Mouse (Mus musculus) lung, adult 2 months (tissue): Measurements from ENCODE around the gene Prkce. TPM values are rescaled to one million over a fixed set of nuclear protein-coding genes. Genes with fewer than 3 reads are reported as not detected.

ENCODE experiments used
- DNase-seq: peaks from one replicate; pipeline ENCODE4 v3.0.0; 2022
- H3K4me1 ChIP-seq: fragments of 200-500 bp; 2 replicates; pipeline ENCODE4 v1.6.1; 2011; ENCODE audit warnings: low read length; ENCODE audit not compliant: control insufficient read depth, insufficient read depth
- H3K4me3 ChIP-seq: fragments of 200-500 bp; replicated peaks from 2 replicates; pipeline ENCODE3; 2011; ENCODE audit warnings: low read depth, mild to moderate bottlenecking, control low read depth, low read length; ENCODE audit errors: extremely low read depth
- CTCF ChIP-seq: fragments of 200-500 bp; IDR thresholded peaks from 2 replicates; pipeline ENCODE4 v1.5.1; 2011; ENCODE audit warnings: mild to moderate bottlenecking, low read length, control low read depth; ENCODE audit not compliant: insufficient read depth
- POLR2A ChIP-seq: fragments of 200-500 bp; IDR thresholded peaks from 2 replicates; pipeline ENCODE4 v1.6.1; 2011; ENCODE audit warnings: low read depth, mild to moderate bottlenecking, control low read depth, low read length, borderline replicate concordance; ENCODE audit errors: extremely low read depth
- WGBS: fragments of 180-500 bp; shearing (Covaris S2); methylation state at CpG from one replicate; pipeline ENCODE4 v1.1.7; 2018; 5-methylcytosine and 5-hydroxymethylcytosine counted together
- polyA plus RNA-seq: library from polyadenylated mRNA; depleted of rRNA; stranded (reverse); fragments of >200 nt; gene quantifications from 2 replicates; pipeline ENCODE4 v1.2.3, GENCODE M21; 2012

Gene Prkce
- polyA plus RNA-seq, 1 experiment, result 13.5 TPM

- Histone ChIP-seq H3K4me3 (no peak overlapping the region), H3K4me1 (peaks cover 4% of the 10 kb centered on the region; the same call in 1 of the 2 replicates)
- no peak for DNase-seq
- whole genome bisulfite sequencing, result 94% methylated on average over 3 of the region's 3 CpGs
- no peak for TF ChIP-seq POLR2A
- TF ChIP-seq CTCF, result no peak
Measured at GRCm38 (mm10) chr17:86571266-86571665, 403.7 kb downstream of the Prkce start.

GRCm38 (mm10) chr17:86572136-86572535, 404.6 kb downstream of the Prkce start:
- 67% methylated on average over 6 of the region's 6 CpGs for WGBS
- TF ChIP-seq CTCF, result no peak
- no peak for TF ChIP-seq POLR2A
- no peak overlapping the region for H3K4me3 ChIP-seq
- DNase-seq, result no peak
- peaks cover 4% of the 10 kb centered on the region; the same call in 1 of the 2 replicates for H3K4me1 ChIP-seq

- 34% methylated on average over 8 of the region's 8 CpGs for WGBS
- TF ChIP-seq POLR2A (no peak), CTCF (no peak)
- DNase-seq, result no peak
Measured at GRCm38 (mm10) chr17:86572576-86572975, 405.0 kb downstream of the Prkce start.

GRCm38 (mm10) chr17:86573596-86574248, 406.1 kb downstream of the Prkce start:
- peaks cover 4% of the 10 kb centered on the region; the same call in 1 of the 2 replicates for H3K4me1 ChIP-seq
- TF ChIP-seq POLR2A (peak; percentile 22; the same call in 1 of the 2 replicates), CTCF (no peak)
- DNase-seq, result no peak
- WGBS, result 67% methylated on average over 16 of the region's 16 CpGs
- H3K4me3 ChIP-seq, result no peak overlapping the region

More at GRCm38 (mm10) chr17:86572576-86572975, 405.0 kb downstream of the Prkce start:
- no peak overlapping the region for H3K4me3 ChIP-seq
- H3K4me1 ChIP-seq, result peaks cover 4% of the 10 kb centered on the region; the same call in 1 of the 2 replicates

GRCm38 (mm10) chr17:86580724-86581123, 413.1 kb downstream of the Prkce start:
- 60% methylated on average over 6 of the region's 6 CpGs for WGBS
- Histone ChIP-seq H3K4me1 (no peaks in the 10 kb centered on the region; the same call in 1 of the 2 replicates), H3K4me3 (no peak overlapping the region)
- no peak for DNase-seq
- no peak for TF ChIP-seq POLR2A
- TF ChIP-seq CTCF, result no peak

- no peak for DNase-seq
- no peak overlapping the region for H3K4me3 ChIP-seq
Measured at GRCm38 (mm10) chr17:86582341-86582740, 414.8 kb downstream of the Prkce start.

GRCm38 (mm10) chr17:86586441-86586840, 418.9 kb downstream of the Prkce start:
- H3K4me3 ChIP-seq, result no peak overlapping the region
- 66% methylated on average over 5 of the region's 5 CpGs for WGBS
- TF ChIP-seq CTCF (no peak), POLR2A (no peak)
- H3K4me1 ChIP-seq, result no peaks in the 10 kb centered on the region; the same call in 1 of the 2 replicates
- no peak for DNase-seq

More at GRCm38 (mm10) chr17:86582341-86582740, 414.8 kb downstream of the Prkce start:
- TF ChIP-seq CTCF (no peak), POLR2A (no peak)
- no peaks in the 10 kb centered on the region; the same call in 1 of the 2 replicates for H3K4me1 ChIP-seq
- WGBS, result 62% methylated on average over 4 of the region's 4 CpGs

- TF ChIP-seq CTCF (no peak), POLR2A (no peak)
Measured at GRCm38 (mm10) chr17:86588704-86589449, 421.3 kb downstream of the Prkce start.

GRCm38 (mm10) chr17:86589681-86590080, 422.1 kb downstream of the Prkce start:
- DNase-seq, result no peak
- WGBS, result 91% methylated on average over 5 of the region's 5 CpGs
- Histone ChIP-seq H3K4me1 (peaks cover 5% of the 10 kb centered on the region; the same call in 1 of the 2 replicates), H3K4me3 (no peak overlapping the region)
- no peak for TF ChIP-seq POLR2A
- TF ChIP-seq CTCF, result no peak

More at GRCm38 (mm10) chr17:86588704-86589449, 421.3 kb downstream of the Prkce start:
- no peak for DNase-seq
- H3K4me3 ChIP-seq, result no peak overlapping the region
- peaks cover 3% of the 10 kb centered on the region; the same call in 1 of the 2 replicates for H3K4me1 ChIP-seq
- WGBS, result 44% methylated on average over 5 of the region's 5 CpGs
